Mouse (Mus musculus): Measurements from ENCODE around the gene Med14.

Gene Med14

DNA sequence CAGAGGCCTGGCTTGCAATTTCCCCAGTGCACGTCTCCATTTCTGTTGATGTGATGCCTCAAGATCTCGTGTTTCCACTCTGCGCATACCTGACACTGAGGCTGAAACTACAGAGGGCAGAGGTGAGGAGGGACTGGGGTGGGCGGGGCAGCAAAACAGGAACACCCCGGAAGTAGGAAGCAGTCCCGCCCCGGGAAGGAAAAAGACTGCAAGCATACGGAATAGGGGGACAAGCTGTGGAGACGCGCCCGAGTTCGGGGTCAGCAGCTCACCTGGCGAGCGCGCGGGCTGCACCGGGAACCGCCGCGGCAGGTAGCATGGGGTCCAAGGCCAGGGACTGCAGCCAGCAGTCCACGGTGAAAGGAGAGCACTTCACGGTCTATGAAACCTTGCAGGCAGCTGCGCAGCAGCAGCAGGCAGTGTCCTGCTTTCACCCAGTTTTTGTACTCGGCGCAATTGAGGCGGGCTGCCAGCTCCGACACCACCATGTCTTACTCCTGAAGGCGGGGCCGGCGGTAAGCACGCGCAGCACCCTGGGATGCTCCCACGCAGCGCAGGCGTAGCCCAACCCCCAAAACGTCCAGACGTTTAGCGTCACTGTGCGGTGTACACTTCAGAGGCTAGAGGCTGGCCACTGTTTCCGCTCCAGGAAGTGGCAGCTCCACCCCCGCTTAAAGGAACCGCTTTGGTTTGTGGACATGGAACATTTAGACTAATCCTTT, 88.7 kb downstream of the Med14 start, which contains the start of gene 1810030O07Rik:
Gene 1810030O07Rik (minus strand): TSS at position 615 of the 722 bp plus-strand sequence.
- CTCF ChIA-PET: interaction anchor here (0.6 kb wide), 1 partner anchor 186 kb away, joined by 5 read pairs; no protein-coding TSS in a partner anchor

DNA sequence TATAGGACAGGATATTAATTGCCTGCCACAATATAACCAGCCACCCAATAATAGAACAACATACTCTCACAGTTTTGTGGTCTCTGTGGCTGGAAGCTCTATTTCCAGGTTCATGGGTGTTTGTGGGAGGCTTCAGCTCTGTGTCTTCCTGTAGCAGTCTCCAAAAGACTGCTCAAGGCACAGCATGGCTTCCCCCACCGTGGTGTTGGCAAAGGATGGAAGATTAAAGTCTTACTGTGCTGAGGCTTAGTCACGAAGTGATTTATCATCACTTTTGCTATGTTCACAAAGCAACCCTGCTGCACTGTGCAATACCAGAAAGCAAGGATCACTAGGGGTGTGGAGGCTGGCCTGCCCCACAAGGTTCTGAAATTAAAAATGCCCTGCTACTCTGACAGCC, 108.0 kb downstream of the Med14 start:
- CTCF ChIA-PET: no interaction called here

DNA sequence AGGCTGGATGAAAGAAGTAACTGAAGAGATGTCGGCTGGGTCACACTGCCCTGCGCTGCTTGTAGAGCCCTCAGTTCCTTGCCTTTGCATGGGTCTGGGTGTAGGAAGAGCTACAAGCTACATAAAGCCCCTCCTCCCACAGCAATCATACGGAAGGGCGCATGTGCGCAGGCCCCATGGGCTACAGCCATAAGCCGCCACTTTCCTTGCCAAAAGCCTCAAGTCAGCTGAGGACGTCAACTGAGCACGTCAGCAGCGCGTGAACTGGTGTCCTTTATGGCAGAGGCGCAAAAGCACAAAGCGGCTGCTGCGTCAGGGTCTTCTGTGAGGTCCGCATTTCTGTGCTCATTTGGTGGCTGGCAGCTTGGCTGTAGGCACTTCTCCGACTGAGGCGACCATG, 110.0 kb downstream of the Med14 start:
- CTCF ChIA-PET: no interaction called here

DNA sequence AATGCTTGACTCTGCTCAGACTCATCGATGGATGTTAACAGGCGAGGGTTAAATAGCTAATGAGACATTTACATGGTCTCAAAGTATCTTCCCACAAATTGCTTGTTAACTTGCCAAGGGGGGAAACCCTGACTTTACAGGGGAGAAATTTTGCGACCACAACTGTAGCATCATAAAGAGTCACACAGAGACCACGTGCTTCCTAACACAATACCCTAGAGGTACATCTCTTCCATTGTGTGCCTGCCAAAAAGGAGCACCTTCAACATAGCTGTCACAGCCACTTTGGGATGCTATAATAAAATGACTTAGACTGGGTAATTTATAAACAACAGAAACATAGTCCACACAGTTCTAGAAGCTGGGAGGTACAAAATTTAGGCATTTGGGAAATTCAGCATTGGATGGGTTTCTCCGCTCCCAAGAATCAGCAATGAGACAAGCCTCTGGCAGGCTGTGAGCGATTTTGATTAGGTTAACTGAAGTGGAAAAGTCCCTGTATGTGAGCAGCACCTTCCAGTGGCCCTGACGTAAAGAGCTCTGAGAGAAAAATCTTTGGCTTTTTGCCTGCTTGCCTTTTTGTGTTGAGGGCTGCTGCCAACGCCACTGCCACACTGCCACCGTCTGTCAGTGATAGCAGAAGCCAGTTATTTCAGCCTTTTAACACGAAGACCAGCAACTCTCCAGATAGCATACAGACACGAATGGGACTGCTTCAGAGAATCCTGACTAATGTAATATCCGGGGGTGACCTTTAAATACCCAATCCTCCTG, 116.2 kb downstream of the Med14 start:
- CTCF ChIA-PET: no interaction called here

DNA sequence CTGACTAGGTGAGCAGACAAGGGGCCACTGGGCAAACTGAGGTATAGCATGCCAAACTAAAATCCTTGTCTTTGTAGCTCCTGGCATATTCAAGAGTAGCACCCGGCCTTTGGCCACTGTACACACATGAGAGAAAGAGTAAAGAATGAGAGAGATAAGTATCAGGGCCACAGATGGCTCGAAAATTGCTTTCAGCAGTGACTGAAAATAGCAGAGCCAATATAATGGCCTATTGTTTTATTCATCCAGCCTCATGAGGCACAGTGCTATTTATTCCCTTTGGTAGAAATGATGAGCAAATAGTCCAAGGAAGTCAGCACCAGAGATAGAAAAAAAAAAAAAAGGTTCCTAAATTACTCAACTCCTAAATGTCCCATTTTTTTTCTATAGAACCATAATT, 116.9 kb downstream of the Med14 start:
- CTCF ChIA-PET: interaction anchor here (0.7 kb wide), 1 partner anchor 23 kb away, joined by 7 read pairs; no protein-coding TSS in a partner anchor

Measured in spleen, embryonic (tissue).